Mouse (Mus musculus): ENCODE data around the gene Mpped2.

The Mpped2 gene

DNA sequence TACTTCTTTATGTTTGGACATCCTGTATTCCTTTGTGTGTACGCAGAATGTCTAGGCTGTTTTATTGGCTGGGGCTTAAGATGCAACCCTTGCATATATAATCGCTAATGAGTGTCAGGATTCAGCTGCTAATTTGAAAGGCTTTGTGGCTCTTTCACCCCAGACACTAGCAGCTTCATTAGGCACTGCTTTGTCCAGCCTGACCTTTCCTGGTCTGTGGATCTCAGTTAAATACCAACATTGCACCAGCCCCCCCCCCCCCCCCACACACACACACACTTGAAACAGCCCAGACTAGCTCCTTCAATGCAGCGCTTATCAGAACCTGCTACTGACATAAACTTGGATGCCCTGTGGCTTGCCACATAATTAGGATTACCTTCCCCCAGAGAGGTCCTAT lies 104.8 kb downstream of the Mpped2 start:
- no peak for DNase-seq (ENCODE audit: low read depth, low spot score)

DNA sequence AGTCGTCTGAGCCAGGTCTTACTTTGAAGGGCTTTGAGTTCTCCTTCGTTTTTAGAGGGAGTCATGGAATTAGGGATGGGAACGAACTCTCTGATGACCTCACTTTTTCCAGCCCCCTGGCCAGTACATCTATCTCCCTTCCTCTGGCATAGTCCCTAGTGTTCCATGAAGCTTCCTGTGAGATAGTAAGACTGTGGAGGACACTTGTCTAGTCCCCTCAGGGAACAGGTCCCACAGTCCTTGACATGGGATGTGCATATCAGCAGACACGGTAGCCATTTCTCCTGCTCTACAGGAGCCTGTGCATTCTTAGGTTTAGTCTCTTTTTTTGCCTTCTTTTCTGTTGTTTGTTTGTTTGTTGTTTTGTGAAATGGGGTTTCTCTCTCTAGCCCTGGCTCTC lies 105.8 kb downstream of the Mpped2 start:
- DNase-seq (ENCODE audit: low read depth, low spot score), result no peak

DNA sequence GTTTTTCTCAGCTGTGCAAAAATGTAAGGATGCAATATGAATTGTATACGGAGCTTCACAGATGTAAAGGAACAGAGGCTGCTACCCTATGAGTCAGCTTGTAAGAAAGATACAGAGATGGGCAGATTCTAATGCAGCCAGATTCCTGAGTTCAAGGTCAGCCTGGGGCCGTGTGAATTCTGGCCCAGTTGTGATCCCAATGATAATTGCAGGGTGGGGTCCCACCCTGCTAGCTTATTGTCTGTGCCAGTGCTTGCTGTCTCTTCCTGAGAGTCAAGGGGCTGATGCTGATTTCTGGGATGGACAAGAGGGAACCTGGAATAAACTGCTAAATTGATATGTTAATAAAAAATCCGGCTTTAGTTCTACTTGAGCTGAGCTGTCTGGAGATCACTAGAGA lies 122.8 kb downstream of the Mpped2 start:
- DNase-seq (ENCODE audit: low read depth, low spot score), result no peak

DNA sequence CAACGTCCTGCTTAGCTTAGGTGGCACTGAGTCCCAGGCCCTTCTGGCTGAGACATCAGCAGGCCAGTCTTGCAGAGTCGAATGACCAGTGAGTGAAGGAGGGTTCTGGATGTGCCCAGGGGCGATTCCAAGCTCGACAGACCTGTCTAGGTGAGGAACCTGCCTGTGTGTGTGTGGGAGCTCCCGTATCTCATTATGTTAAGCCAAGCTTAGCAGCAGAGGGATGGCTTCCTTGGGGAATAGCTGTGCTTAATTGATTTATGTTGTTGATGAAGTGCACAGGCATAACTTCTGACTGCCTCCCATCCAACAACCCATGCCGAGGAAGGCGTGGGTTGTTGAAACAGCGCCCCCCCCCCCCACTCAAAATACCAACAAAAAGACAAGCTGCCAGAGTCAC lies 128.2 kb downstream of the Mpped2 start:
- DNase-seq (ENCODE audit: low read depth, low spot score), result no peak

DNA sequence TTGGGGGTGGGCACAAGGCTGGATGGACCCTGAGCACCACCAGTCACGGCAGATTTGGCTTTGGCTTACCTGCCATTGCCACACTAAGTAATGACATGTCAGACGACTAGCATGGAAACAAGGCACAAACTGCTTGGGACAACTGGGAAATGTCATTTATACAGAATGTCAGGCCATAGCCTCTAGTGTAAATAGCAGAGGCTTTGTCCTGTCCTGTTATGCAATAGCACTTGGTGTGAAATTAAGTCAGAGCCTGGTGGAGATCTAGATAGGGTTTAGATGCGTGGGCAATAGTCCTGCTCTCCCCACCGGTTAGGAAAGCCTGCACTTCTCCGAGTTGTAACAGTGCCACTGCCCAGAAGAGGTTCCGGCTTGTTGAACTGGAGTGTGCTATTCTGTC lies 128.8 kb downstream of the Mpped2 start:
- no peak for DNase-seq (ENCODE audit: low read depth, low spot score)

DNA sequence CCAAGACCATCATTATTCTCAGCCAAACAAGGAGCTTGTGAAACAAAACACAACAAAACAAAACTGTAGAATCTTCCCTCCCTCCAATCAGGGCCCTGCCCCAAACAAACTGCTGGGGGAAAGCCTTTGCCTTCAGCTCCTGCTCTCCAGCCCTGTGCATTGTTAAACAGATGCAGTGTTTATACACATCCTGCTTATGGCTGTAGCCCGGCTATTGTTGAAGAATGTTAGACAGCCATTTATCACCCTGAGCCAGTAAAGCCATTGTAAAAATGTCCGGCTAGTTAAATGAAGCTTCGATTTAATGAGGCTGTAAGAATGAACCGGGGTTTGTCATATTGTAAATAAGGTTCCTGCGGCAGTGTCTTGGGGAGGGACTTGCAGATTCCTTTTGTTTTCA lies 129.5 kb downstream of the Mpped2 start:
- DNase-seq (ENCODE audit: low read depth, low spot score), result peak; percentile 44

DNA sequence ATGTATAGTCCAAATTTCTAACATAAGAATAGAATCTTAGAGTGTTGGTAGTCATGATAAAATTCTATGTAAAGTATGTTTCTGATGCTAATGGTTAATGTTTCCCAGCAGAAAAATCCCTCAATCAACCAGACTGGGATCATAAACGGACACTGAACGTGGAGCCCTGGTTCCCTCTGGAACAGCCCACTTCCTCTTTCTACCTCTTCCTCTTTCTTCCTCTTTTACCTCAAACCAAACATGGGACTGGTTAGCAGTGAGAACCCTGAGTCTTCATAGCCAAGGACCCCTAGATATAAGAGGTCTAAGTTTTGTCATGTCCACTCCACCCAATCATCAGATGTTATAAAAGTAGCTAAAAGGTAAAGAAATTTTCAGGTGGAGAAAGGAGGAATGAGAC lies 132.4 kb downstream of the Mpped2 start:
- DNase-seq (ENCODE audit: low read depth, low spot score), result no peak

DNA sequence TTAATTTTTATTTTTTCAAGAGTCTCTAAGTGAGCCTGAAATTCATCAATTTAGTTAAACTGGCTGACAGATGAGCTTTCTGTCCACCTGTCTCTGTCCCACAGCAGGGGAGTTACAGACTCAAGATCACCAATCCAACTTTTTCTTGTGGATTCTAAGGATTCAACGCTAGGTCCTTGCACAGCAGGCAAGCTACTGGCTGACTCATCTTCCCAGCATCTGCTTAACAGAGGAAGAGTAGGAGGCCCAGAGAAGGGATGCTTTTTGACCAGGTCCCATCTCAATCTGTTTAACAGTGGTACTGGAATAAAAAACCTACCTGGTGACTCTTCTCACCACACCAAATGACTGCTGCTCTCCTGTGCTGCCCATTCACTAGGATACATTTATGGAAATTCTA lies 133.0 kb downstream of the Mpped2 start:
- DNase-seq (ENCODE audit: low read depth, low spot score), result no peak

DNA sequence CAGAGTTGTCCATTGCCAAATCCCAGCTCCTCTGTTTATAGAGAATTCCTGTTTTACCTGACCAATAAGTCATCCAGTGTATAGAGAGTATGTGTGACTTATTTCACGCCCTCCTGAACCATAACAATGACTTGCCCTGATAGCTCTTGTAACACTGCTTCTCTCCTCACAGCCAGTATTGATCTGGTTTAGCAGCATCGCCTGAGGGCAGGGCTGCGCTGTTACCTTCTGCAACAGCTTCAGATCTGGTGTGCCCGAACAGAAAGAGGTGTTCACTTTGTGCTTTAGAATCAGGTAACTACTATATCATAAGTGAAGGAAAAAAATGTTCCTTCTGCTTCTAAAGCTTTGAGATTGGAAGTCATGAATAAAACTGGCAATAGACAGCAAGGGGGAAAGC lies 133.7 kb downstream of the Mpped2 start:
- DNase-seq (ENCODE audit: low read depth, low spot score), result no peak

DNA sequence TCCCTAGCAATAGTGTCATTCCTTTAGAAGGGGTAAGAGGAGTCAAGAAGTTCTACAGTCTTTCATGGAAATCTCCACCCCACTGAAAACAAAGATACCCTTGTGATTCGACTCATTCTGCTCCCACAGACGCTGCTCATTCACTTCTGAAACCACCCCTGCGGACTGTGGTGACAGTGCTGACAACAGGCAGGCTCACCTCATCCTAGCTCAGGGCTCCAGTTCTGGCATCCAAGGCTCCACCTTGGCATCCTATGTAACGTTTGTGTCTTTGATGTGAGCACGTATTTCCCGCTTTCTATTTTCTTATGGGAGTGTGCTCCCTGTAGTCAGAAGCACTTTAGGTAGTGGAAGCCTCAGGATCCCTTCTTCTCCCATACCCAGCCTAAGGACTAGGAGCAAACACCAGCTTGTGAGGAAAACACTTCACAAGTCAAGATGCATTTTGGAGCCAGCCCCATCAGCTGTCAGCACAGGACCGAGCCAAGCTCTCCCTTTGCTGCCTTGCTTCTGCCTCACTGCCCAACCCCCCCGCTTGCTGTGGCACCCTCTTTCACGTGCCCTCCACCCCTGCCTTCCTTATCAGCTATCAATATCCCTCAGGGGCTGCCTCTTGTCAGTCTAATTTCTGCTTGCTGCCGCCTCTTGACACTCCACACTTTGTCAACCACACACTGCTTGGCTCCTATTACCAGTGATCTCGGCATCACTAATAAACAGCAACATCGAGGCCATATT lies 135.7 kb downstream of the Mpped2 start:
- no peak for DNase-seq (ENCODE audit: low read depth, low spot score)

DNA sequence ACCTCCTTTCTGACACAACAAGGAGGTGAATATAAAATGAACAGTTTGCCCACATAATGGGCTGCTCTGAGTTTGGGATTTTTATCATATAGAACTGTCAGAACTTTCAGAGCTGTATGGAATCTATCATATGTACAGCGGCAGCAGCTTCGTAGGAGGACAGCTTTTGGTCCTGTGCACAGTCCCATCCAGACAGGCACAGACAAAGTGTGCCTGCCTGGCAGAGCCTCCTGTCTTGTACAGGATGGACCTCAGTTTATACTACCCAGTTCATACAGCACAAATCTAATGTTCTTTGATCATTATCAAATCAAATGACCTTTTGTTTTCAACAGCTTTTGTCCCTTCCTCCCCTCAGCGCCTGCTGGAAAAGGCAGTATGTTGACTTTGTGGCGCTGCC lies 136.4 kb downstream of the Mpped2 start:
- DNase-seq (ENCODE audit: low read depth, low spot score), result no peak

DNA sequence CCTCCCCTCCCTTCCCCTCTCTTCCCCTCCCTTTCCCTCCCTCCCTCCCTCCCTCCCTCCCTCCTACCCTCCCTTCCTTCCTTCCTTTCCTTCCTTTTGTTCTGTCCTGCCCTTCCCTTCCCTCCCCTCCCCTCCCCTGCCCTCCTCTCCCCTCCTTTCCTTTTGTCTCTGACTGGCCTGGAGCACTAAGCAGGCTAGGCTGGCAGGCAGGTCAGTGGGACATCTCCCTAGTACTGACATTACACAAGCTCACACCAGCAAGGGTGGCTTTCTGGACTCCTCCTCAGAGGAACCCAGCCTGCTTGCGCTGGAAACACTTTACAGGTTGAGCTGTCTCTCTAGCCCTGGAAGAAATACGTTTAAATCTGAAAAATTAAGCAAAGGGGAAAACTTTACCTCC lies 139.5 kb downstream of the Mpped2 start:
- DNase-seq (ENCODE audit: low read depth, low spot score), result no peak

DNA sequence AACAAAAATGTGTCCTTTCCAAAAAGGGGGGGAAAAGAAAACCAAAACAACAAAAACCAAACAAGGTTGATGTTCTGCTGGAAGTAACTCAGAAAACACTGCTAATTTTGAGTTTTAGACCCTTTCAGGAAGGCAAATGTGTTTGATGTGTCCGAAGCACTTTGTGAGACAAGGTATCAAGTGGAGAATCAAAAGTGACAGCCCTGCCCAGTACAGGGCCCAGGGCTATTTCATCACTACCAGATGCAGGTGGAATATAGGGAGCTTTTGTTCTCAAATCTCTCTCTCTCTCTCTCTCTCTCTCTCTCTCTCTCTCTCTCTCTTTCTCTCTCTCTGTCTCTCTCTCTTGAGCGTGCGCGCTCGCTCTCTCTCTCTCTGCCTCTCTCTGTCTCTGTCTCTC lies 140.1 kb downstream of the Mpped2 start:
- peak; percentile 57 for DNase-seq (ENCODE audit: low read depth, low spot score)

DNA sequence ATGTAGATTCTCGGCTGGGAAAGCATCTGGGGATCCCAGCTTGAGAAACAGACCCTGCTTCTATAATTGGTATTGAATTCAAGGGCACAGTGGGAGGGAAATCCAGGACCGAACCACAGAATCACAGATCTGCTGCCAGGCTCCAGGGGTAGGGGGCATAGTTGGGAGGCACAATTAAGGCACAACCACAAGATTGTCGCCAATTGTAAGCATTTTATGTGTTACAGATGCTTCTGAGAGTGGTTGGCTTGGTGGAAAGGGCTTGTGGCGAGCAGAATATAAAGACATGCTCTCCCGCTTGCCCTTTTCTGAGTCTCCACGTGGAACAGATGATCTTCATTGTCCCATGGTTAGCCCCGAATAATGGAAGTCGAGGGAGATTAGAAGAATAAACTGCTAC lies 142.3 kb downstream of the Mpped2 start:
- no peak for DNase-seq (ENCODE audit: low read depth, low spot score)

DNA sequence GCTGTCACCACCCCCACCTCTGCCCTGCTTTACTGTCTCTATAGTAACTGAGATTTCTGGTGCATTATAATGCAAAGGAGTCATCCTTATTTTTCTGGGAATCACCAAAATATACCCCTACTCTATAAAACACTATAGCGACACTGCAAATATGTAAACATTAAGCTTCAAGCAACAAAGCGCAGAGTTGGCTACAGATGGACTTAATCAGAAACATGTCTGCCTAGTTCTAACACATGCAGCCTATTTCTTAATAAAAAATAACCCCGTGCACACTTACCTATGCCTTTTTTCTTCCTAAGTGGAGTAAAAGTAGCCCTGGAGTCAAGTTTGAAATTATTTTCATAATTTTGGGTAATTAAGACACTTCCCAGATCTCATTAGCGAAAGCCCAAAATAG lies 144.2 kb downstream of the Mpped2 start:
- no peak for DNase-seq (ENCODE audit: low read depth, low spot score)

DNA sequence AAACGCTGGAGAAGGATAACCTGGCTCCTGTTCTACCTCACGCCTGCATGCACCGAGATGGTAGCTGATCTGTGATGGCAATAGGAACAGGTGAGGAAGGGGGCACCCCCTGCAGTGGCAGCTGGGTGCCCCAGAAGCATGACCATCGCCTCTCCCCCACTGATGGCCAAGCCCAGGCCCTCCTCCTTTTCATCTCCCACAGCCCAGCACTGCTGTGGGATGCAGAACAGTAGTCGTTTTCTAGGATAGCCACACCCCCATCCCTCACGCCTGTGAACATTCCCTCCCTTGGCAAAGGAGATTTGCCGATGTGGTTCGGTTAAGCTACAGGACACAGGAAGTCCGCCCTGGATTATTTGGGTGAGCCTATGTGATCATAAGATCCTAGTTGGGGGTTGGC lies 151.1 kb downstream of the Mpped2 start:
- no peak for DNase-seq (ENCODE audit: low read depth, low spot score)

DNA sequence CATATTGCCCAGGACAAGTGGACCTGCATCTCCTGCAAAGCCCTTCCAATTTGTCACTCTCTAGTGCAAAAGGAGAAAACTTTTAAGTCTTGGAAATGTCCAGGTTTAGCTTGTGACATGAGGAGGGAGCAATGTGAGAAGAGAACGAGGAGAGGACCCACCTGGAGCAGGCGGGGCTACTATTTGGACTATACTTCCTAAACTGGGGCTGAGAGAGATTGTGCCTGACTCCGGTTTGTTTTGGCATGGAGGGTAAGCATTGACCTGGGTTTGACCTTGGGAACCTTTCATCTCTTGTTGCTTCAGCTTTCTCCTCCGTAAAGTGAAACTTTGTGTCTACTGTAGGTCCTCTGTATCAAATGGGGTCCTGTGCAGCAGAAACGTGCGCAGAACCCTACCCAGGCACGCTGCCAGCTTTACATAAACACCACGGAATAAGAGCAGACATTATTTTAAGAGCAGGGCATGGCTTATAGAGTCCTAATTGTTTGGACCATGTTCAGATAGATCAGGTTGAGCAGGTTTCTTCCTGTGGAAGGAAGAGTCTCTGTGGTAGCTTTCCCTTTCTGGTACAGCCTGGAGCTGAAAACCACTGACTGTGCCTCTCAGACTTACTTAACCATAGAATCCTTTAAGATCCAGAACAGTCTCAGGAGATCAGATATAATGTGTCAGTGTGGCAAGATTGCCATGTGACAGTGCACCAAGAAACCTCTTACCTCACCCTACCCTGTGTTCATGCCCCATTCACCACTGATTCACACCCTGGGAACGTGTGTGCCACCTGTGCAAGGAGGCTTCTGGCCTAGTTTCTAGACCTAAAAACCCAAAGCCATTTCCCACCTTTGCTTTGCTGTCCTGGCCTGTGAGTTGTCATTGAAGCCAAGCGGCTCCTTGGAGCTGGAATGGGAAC lies 152.0 kb downstream of the Mpped2 start:
- DNase-seq (ENCODE audit: low read depth, low spot score), result no peak

DNA sequence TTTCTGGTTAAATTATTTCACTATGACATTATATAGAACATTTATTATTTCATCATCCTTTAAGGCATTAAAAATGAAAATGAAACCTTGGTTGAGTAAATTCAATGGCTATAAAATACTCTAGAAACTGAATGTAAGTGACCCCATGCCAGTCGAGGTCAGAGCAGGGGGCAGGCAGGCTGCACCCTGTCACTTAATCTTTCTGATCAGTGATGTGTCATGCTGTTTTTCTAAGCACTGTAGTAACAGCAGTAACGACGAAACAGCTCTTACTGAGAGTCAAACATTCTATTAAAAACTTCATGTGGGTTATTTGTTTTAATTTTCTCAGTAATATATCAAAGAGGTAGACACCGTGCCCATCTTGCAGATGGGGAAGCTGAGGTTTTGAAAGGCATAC lies 153.4 kb downstream of the Mpped2 start:
- no peak for DNase-seq (ENCODE audit: low read depth, low spot score)

DNA sequence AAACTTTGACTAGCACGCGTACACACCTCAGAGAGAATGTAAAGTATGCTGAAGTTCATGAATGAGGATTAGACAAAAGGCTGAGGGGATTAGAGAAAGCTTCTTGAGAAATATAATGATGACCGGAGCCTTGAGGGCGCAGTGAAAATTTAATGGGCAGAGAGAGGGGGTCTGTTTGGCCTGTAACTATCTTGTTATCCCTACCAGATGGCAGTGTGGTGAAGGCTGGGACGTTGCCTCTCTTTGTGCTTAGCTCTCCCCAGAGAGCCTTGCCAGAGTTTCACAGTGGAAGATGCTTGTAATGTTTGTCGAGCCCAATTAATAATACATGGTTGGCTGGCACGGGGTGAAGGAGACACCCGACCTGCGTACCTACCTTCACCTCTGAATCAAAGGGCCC lies 156.3 kb downstream of the Mpped2 start:
- peak; percentile 64 for DNase-seq (ENCODE audit: low read depth, low spot score)

DNA sequence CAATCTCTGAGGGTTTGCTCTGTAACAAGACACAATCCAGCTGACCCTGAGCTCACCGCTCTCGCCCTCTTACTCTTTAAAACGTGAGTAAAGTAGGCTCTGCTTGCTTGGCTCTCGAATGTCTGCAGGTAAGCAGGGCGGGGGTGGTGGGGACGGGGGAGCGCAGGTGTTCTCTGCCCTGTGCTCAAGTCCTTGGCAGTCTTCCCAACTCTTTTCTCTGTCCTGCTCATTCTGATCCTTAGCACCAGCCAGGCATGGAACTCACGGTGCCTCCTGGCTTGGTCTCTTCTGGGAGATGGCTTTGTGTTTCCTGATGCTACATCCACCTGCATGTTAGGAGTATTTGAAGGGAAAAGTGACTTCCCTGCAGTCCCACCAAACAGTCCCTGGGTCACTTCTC lies 158.4 kb downstream of the Mpped2 start:
- DNase-seq (ENCODE audit: low read depth, low spot score), result no peak

DNA sequence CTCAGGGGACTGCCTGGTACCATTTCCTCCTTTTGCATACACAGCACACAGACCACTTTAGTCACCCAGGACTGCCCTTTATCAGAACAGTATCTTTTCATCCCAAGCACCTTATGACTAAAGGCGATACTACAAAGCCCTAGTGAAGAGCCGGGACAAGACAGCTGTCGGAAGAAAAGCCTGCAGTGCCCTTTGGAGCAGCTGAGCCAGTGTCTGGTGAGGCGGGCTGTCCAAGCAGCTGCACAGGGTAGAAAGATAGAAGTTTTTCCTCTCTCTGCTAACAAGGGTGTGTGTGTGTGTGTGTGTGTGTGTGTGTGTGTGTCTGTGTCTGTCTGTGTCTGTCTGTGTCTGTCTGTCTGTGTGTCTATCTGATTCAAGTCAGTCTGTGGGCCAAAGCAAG lies 161.1 kb downstream of the Mpped2 start:
- no peak for DNase-seq (ENCODE audit: low read depth, low spot score)

DNA sequence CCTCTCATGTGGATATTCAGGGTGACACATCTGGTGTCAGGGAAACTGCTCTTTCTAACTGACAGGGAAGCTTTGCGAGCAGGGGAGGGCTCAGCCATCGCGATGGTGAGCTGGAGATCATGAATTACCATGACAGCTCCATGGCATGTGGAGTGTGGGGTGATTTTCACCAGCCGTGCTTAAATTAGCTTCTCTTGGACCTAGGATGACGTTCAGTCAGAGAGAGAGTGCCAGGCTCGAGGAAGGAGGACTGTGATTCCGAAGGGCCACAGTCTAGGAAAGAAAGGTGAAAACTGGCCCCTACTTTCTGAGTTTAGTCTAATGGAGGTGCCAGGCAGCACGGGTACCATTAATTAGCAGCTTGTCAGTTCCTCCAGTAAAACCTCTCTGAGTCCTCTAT lies 161.7 kb downstream of the Mpped2 start:
- no peak for DNase-seq (ENCODE audit: low read depth, low spot score)

DNA sequence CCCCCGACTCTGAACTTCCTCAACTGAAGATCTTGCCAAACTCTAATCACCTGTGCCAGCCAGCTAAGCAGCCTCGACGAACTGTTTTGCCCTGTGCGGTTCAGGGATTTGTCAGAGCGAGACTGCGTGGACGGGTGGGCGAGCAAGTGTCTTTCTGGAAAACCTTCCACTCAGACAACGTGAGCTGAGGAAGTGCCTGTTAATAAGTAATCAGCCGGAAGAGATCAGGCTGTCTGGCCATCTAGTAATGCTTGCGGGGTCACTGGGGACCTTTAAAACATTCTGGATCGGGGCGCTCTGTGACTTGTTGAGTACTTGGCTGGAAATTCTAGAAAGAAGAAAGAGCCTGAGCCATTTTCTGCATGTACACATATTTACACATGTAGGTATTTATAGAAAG lies 162.1 kb downstream of the Mpped2 start:
- DNase-seq (ENCODE audit: low read depth, low spot score), result no peak
